ENCODE assay signal across 14 mouse cellular contexts in the genomic region with DNA sequence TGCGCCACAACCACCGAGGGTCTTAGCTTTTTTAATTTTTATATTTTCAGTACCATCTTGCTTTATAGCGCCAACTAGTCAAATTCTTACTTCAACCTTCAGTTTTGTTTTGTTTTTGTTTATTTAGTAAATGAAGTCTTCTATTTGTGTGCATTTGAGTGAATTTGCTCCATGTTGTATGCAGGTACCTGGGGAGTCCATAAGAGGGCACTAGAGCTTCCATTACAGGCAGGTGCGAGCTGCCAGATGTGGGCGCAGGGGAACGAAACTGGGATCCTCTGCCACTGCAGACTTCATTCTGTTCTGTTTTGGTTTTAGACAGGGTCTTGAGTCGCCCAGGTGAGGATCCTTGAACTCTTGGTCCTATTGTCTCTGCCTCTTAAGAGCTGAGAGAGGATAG. TPM values are rescaled to one million over a fixed set of nuclear protein-coding genes. Genes with fewer than 3 reads are reported as not detected.
DNase-seq lines count a peak whose midpoint lies in the region; ATAC-seq and TF ChIP-seq lines count a peak whose summit lies in the region.
"Had no signal": no experiment of that assay in that cellular context is flagged by ENCODE, and none has a peak within 500 bp of the region (broad histone marks: within the 10 kb centered on the region; RNA-seq: fewer than 3 reads in every experiment).

No protein-coding gene starts in this region.

- TF ChIP-seq CTCF in forebrain, postnatal 0 days (IDR thresholded peaks at IDR 0.05; ENCODE audit: low read depth), result 0 out of 2 replicates have a peak, but pooled peaks have one; percentile 19
- TF ChIP-seq CTCF in lung, embryonic 14.5 days (IDR thresholded peaks at IDR 0.05; ENCODE audit: low read depth), result peak; percentile 23; the same call in 1 of the 2 replicates

- H3K4me1 ChIP-seq in forebrain, postnatal 0 days (ENCODE audit: insufficient read depth), result peaks cover 7% of the 10 kb centered on the region; the same call in 1 of the 2 replicates
- peaks cover 6% of the 10 kb centered on the region; the same call in 1 of the 2 replicates for H3K4me1 ChIP-seq in forebrain, embryonic 11.5 days (replicated peaks; ENCODE audit: control insufficient read depth, insufficient read depth, low read length)
- H3K4me1 ChIP-seq in lung, embryonic 14.5 days (ENCODE audit: insufficient read depth), result no peaks in the 10 kb centered on the region
- H3K4me1 ChIP-seq in kidney, embryonic 14.5 days (ENCODE audit: control insufficient read depth, insufficient read depth, low read length), result no peaks in the 10 kb centered on the region; the same call in 1 of the 2 replicates

- no peaks in the 10 kb centered on the region for H3K36me3 ChIP-seq in forebrain, postnatal 0 days (ENCODE audit: insufficient read depth)
- no peaks in the 10 kb centered on the region; the same call in 1 of the 2 replicates for H3K36me3 ChIP-seq in forebrain, embryonic 11.5 days (ENCODE audit: control insufficient read depth, insufficient read depth, low read length)
- H3K36me3 ChIP-seq in lung, embryonic 14.5 days (ENCODE audit: insufficient read depth), result no peaks in the 10 kb centered on the region
- H3K36me3 ChIP-seq in kidney, embryonic 14.5 days (ENCODE audit: control insufficient read depth, insufficient read depth, low read length), result no peaks in the 10 kb centered on the region
- H3K36me3 ChIP-seq: liver, embryonic 15.5 days; stomach, embryonic 15.5 days had no signal

- no peak overlapping the region for H3K27ac ChIP-seq in forebrain, postnatal 0 days (ENCODE audit: low read depth, low read length)
- H3K27ac ChIP-seq in forebrain, embryonic 11.5 days (ENCODE audit: low read depth, low read length), result no peak overlapping the region
- H3K27ac ChIP-seq in lung, embryonic 14.5 days (ENCODE audit: low read depth), result no peak overlapping the region
- no peak overlapping the region for H3K27ac ChIP-seq in kidney, embryonic 14.5 days (ENCODE audit: low read depth, low read length)
- H3K27ac ChIP-seq: liver, embryonic 15.5 days; stomach, embryonic 15.5 days had no signal

- no peak overlapping the region for H3K4me3 ChIP-seq in forebrain, postnatal 0 days (ENCODE audit: low read depth, low read length)
- no peak overlapping the region for H3K4me3 ChIP-seq in forebrain, embryonic 11.5 days (ENCODE audit: low read depth, low read length)
- H3K4me3 ChIP-seq in lung, embryonic 14.5 days (ENCODE audit: low read depth, low read length), result no peak overlapping the region
- no peak overlapping the region for H3K4me3 ChIP-seq in kidney, embryonic 14.5 days (ENCODE audit: low read length)
- H3K4me3 ChIP-seq: liver, embryonic 15.5 days; stomach, embryonic 15.5 days had no signal

- no peak overlapping the region for H3K9ac ChIP-seq in forebrain, postnatal 0 days
- H3K9ac ChIP-seq in forebrain, embryonic 11.5 days (ENCODE audit: low read length), result no peak overlapping the region
- no peak overlapping the region for H3K9ac ChIP-seq in lung, embryonic 14.5 days
- H3K9ac ChIP-seq in kidney, embryonic 14.5 days (ENCODE audit: low read depth, low read length), result no peak overlapping the region
- H3K9ac ChIP-seq: liver, embryonic 15.5 days; stomach, embryonic 15.5 days had no signal

- 91% methylated on average over 7 of the region's 7 CpGs for WGBS in forebrain, postnatal 0 days
- WGBS in forebrain, embryonic 11.5 days, result 89% methylated on average over 7 of the region's 7 CpGs
- whole genome bisulfite sequencing in lung, embryonic 14.5 days, result 90% methylated on average over 7 of the region's 7 CpGs
- 91% methylated on average over 7 of the region's 7 CpGs for WGBS in kidney, embryonic 14.5 days

- ATAC-seq in forebrain, postnatal 0 days, result no peak
- ATAC-seq in forebrain, embryonic 11.5 days (replicated peaks; ENCODE audit: low FRiP score), result no peak
- no peak for ATAC-seq in lung, embryonic 14.5 days (ENCODE audit: insufficient read depth)
- ATAC-seq in kidney, embryonic 14.5 days (ENCODE audit: low FRiP score, low TSS enrichment), result no peak

- no peak for DNase-seq in forebrain, postnatal 0 days
- DNase-seq in forebrain, embryonic 11.5 days (ENCODE audit: low spot score), result no peak
- DNase-seq in lung, embryonic 14.5 days, result no peak
- no peak for DNase-seq in lung, postnatal 4 days
- DNase-seq in MN1 (ENCODE audit: low spot score), result peak; percentile 16
- peak; percentile 42 for DNase-seq in retina, embryonic 14.5 days (ENCODE audit: low spot score)
- DNase-seq in gastrocnemius, postnatal 36 days, result no peak
- DNase-seq: heart, adult 18-20 months; heart, postnatal 36 days; kidney, adult 11 months; right cerebral cortex, postnatal 4 days had no signal

- intact Hi-C loops in gastrocnemius, postnatal 36 days (cut with DNase I), result no loop called here

- no peaks in the 10 kb centered on the region for H3K27me3 ChIP-seq in forebrain, postnatal 0 days (ENCODE audit: insufficient read depth, low read length)
- H3K27me3 ChIP-seq in forebrain, embryonic 11.5 days (ENCODE audit: control insufficient read depth, insufficient read depth, low read length), result no peaks in the 10 kb centered on the region
- H3K27me3 ChIP-seq in lung, embryonic 14.5 days (ENCODE audit: insufficient read depth, low read length), result no peaks in the 10 kb centered on the region
- no peaks in the 10 kb centered on the region for H3K27me3 ChIP-seq in kidney, embryonic 14.5 days (ENCODE audit: control insufficient read depth, insufficient read depth, low read length)
- H3K27me3 ChIP-seq: liver, embryonic 15.5 days; stomach, embryonic 15.5 days had no signal

- H3K9me3 ChIP-seq in forebrain, postnatal 0 days (ENCODE audit: low read length), result no peaks in the 10 kb centered on the region
- no peaks in the 10 kb centered on the region for H3K9me3 ChIP-seq in forebrain, embryonic 11.5 days (ENCODE audit: control insufficient read depth, low read length)
- no peaks in the 10 kb centered on the region for H3K9me3 ChIP-seq in lung, embryonic 14.5 days (ENCODE audit: low read depth, low read length)
- H3K9me3 ChIP-seq in kidney, embryonic 14.5 days (ENCODE audit: control insufficient read depth, low read length), result no peaks in the 10 kb centered on the region
- H3K9me3 ChIP-seq: liver, embryonic 15.5 days; stomach, embryonic 15.5 days had no signal

- no peak overlapping the region for H3K4me2 ChIP-seq in forebrain, postnatal 0 days (ENCODE audit: low read depth)
- no peak overlapping the region for H3K4me2 ChIP-seq in forebrain, embryonic 11.5 days (ENCODE audit: low read depth, low read length, severe bottlenecking)
- no peak overlapping the region for H3K4me2 ChIP-seq in lung, embryonic 14.5 days
- no peak overlapping the region for H3K4me2 ChIP-seq in kidney, embryonic 14.5 days (replicated peaks; ENCODE audit: low read depth, low read length)
- H3K4me2 ChIP-seq: liver, embryonic 15.5 days; stomach, embryonic 15.5 days had no signal

RNA-seq across cellular contexts. Expression of a gene that starts 1.9 kb away (rescaled TPM):
- total RNA-seq in forebrain, postnatal 0 days (2014; rRNA removed), result 26.9 and 27.1 TPM in 2 replicates
- polyA plus RNA-seq in forebrain, postnatal 0 days (2015; fragmentation: Nextera tagmentation; extraction: Ambion mirVana), result 9.9 and 15.5 TPM in 2 replicates
- 10.4 and 13.4 TPM in 2 replicates for polyA plus RNA-seq in forebrain, embryonic 11.5 days (2014; fragmentation: Nextera tagmentation; extraction: Ambion mirVana)
- 6.5 and 8.6 TPM in 2 replicates for polyA plus RNA-seq in lung, embryonic 14.5 days (2014; fragmentation: Nextera tagmentation; extraction: Ambion mirVana)
- total RNA-seq in gastrocnemius, postnatal 36 days (2021), result 1 to 10 TPM; 2.5 to 2.6 TPM
- 7.2 and 9.1 TPM in 2 replicates for polyA plus RNA-seq in kidney, embryonic 14.5 days (2014; fragmentation: Nextera tagmentation; extraction: Ambion mirVana)

RNA-seq across cellular contexts. Expression of a gene that starts 8.2 kb away (rescaled TPM):
- total RNA-seq in forebrain, postnatal 0 days (2014; rRNA removed), result 12.7 and 18.3 TPM in 2 replicates
- 8.8 and 12.4 TPM in 2 replicates for polyA plus RNA-seq in forebrain, postnatal 0 days (2015; fragmentation: Nextera tagmentation; extraction: Ambion mirVana)
- 10.7 and 11.3 TPM in 2 replicates for polyA plus RNA-seq in forebrain, embryonic 11.5 days (2014; fragmentation: Nextera tagmentation; extraction: Ambion mirVana)
- 6.0 and 7.2 TPM in 2 replicates for polyA plus RNA-seq in lung, embryonic 14.5 days (2014; fragmentation: Nextera tagmentation; extraction: Ambion mirVana)
- 1 to 10 TPM; 1.2 to 1.9 TPM for total RNA-seq in gastrocnemius, postnatal 36 days (2021)
- 4.7 and 7.6 TPM in 2 replicates for polyA plus RNA-seq in kidney, embryonic 14.5 days (2014; fragmentation: Nextera tagmentation; extraction: Ambion mirVana)

RNA-seq across cellular contexts. Expression of a gene that starts 44.7 kb away (rescaled TPM):
- total RNA-seq in forebrain, postnatal 0 days (2014; rRNA removed), result 19.5 and 20.3 TPM in 2 replicates
- 8.0 and 9.4 TPM in 2 replicates for polyA plus RNA-seq in forebrain, postnatal 0 days (2015; fragmentation: Nextera tagmentation; extraction: Ambion mirVana)
- polyA plus RNA-seq in forebrain, embryonic 11.5 days (2014; fragmentation: Nextera tagmentation; extraction: Ambion mirVana), result 12.4 and 13.7 TPM in 2 replicates
- polyA plus RNA-seq in lung, embryonic 14.5 days (2014; fragmentation: Nextera tagmentation; extraction: Ambion mirVana), result 11.3 and 12.6 TPM in 2 replicates
- 1 to 10 TPM; 6.1 to 7.9 TPM for total RNA-seq in gastrocnemius, postnatal 36 days (2021)
- 8.7 and 13.0 TPM in 2 replicates for polyA plus RNA-seq in kidney, embryonic 14.5 days (2014; fragmentation: Nextera tagmentation; extraction: Ambion mirVana)

RNA-seq across cellular contexts. Expression of a gene that starts 45.7 kb away (rescaled TPM):
- total RNA-seq in forebrain, postnatal 0 days (2014; rRNA removed), result 15.6 and 16.9 TPM in 2 replicates
- polyA plus RNA-seq in forebrain, postnatal 0 days (2015; fragmentation: Nextera tagmentation; extraction: Ambion mirVana), result 9.3 and 12.2 TPM in 2 replicates
- polyA plus RNA-seq in forebrain, embryonic 11.5 days (2014; fragmentation: Nextera tagmentation; extraction: Ambion mirVana), result 18.6 and 19.0 TPM in 2 replicates
- polyA plus RNA-seq in lung, embryonic 14.5 days (2014; fragmentation: Nextera tagmentation; extraction: Ambion mirVana), result 13.5 and 14.0 TPM in 2 replicates
- 1 to 10 TPM; 6.3 to 9.7 TPM for total RNA-seq in gastrocnemius, postnatal 36 days (2021)
- polyA plus RNA-seq in kidney, embryonic 14.5 days (2014; fragmentation: Nextera tagmentation; extraction: Ambion mirVana), result 4.9 and 12.3 TPM in 2 replicates

RNA-seq across cellular contexts. Expression of a gene that starts 46.4 kb away (rescaled TPM):
- 9.5 and 11.5 TPM in 2 replicates for total RNA-seq in forebrain, postnatal 0 days (2014; rRNA removed)
- 3.0 and 3.9 TPM in 2 replicates for polyA plus RNA-seq in forebrain, postnatal 0 days (2015; fragmentation: Nextera tagmentation; extraction: Ambion mirVana)
- 7.5 and 7.9 TPM in 2 replicates for polyA plus RNA-seq in forebrain, embryonic 11.5 days (2014; fragmentation: Nextera tagmentation; extraction: Ambion mirVana)
- polyA plus RNA-seq in lung, embryonic 14.5 days (2014; fragmentation: Nextera tagmentation; extraction: Ambion mirVana), result 4.6 and 5.7 TPM in 2 replicates
- 1 to 10 TPM; 4.0 to 6.3 TPM for total RNA-seq in gastrocnemius, postnatal 36 days (2021)
- polyA plus RNA-seq in kidney, embryonic 14.5 days (2014; fragmentation: Nextera tagmentation; extraction: Ambion mirVana), result 5.7 and 7.2 TPM in 2 replicates

Comparison
In these comparisons a context has a peak if more than half of its experiments do, and no peak if none do; other contexts are left out.
1. DNase-seq: peak in MN1 (single experiment) and retina, embryonic 14.5 days (single experiment); none in forebrain, postnatal 0 days (single experiment), forebrain, embryonic 11.5 days (single experiment), lung, embryonic 14.5 days (single experiment), lung, postnatal 4 days (0 of 2) and gastrocnemius, postnatal 36 days (0 of 2).